Mouse (Mus musculus) gastrocnemius, postnatal 4 days (tissue): ENCODE results near the gene Iqcd. TPM values are rescaled to one million over a fixed set of nuclear protein-coding genes. Genes with fewer than 3 reads are reported as not detected.

ENCODE experiments used
- DNase-seq, 2 experiments: peaks; one replicate each; pipeline ENCODE4 v3.0.0; 2021 to 2022; ENCODE audit warnings: low spot score in 2 of 2, mixed read lengths in 2 of 2
- total RNA-seq, 2 experiments: library from RNA; stranded (reverse); gene quantifications; 2 replicates each; pipeline ENCODE4 v1.2.3; 2021

Iqcd gene
- total RNA-seq, 2 experiments from 2014 or later, result 0.16 to 0.37 TPM

DNA sequence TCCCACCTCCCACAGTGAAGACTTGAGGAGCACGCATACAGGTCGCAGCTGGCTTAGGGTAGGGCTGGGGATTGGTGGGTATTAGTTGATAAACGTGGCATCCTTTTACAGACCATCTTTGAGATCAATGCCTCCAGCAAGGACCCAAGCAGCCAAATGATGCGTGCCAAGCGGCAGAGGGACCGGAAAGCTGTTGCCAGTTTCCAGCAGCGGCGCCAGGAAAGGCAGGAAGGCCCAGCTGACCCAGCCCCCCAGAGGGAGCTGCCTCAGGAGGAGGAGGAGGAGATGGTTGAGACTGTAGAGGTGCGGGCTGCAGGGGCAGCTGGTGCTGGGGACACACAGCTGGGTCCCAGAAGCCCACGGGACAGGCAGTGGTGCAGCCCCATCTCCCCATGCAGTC lies 35.6 kb downstream of the Iqcd start:
- DNase-seq, result no peak

GRCm38 (mm10) chr5:120626399-120626798 lies 37.6 kb downstream of the Iqcd start:
- DNase-seq, result no peak

DNA sequence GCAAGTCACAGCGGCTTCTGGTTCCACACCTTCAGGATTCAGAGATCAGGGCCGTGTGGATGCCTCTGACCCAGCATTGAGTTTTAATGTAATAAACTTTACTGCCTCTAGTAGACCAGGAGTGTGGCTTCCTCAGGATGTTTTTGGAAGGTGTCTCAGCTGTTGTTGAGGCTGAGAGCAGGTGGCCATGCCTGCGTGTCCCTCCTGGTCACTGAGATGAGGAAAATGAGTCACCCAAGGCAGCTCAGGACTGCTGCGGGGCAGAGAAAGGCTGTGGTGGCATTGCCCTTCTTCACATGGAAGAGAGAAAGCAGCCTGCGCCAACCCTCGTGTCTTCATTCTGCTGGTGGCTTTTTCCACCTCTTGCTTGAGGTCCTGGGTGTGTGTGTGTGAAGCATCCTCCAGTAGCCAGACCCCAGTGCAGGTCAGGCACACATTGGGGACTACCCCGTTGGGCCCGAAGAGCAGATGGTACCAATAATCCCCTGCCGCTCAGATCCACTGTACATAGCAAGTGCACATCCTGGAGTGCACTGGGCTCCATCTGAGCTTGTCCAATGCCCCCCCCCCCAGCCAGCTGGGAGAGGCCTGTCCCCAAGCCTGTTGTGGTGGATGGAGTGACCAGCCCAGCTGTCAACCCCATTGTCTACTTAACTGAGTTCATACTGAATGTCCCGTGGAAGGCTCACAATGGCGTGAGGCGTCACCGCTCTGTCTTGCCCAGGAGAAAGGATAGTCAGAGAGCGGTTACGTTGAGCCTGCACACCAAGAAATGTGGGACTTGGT lies 38.9 kb downstream of the Iqcd start:
- no peak for DNase-seq

- no peak for DNase-seq
Measured at GRCm38 (mm10) chr5:120628624-120629023, 39.8 kb downstream of the Iqcd start.

DNA sequence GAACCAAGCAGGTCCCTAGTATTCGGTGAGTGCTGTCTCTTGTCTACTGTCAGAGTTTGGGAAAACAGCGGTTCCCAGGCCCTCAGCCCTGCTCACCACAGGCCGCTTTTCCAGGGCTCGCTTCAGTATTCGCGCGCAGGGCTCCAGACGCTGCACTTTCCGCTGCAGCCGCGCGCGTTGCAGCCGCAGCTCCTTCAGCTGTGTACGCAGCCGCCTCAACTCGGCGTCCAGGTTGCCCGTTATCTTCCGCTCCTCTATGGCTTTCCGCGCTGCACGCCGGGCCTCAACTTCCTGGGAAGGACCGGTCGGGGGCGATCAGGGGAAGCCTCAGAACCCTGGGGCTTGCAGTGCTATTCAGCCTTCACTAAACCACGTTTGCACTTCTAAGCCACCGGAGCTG lies 42.3 kb downstream of the Iqcd start:
- no peak for DNase-seq

- no peak for DNase-seq
Measured at GRCm38 (mm10) chr5:120631892-120632291, 43.1 kb downstream of the Iqcd start.

- DNase-seq, result no peak
Measured at GRCm38 (mm10) chr5:120634131-120634530, 45.3 kb downstream of the Iqcd start, which contains the start of gene Cfap73. Gene Cfap73, minus strand, starts transcription at chr5:120634235.

GRCm38 (mm10) chr5:120634860-120635259 lies 46.0 kb downstream of the Iqcd start:
- DNase-seq, result no peak

GRCm38 (mm10) chr5:120635633-120636032 lies 46.8 kb downstream of the Iqcd start:
- DNase-seq, result no peak

GRCm38 (mm10) chr5:120640094-120640493 lies 51.3 kb downstream of the Iqcd start:
- no peak for DNase-seq

- no peak for DNase-seq
Measured at GRCm38 (mm10) chr5:120643365-120644085, 54.7 kb downstream of the Iqcd start.

GRCm38 (mm10) chr5:120644227-120644626 lies 55.4 kb downstream of the Iqcd start:
- DNase-seq, result no peak

- no peak for DNase-seq
Measured at GRCm38 (mm10) chr5:120645851-120646250, 57.0 kb downstream of the Iqcd start.

DNA sequence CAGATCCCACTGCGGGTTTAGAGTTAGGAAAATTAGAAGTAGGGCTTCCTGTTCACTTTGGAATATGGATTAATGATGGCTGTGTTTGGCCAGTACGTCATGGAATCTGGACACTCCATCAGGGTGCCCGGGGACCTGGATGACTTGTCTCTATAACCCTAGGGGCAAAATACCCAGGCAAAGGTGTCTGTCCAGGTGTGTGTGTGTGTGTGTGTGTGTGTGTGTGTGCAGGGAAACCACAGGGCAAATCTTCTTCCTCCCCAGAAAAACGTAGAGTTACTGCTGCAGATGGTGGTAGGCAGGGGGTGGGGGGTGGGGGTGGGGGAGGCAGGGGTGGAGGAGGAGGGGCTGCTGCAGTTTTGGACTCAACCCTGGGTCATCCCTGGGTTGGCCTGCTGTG lies 58.5 kb downstream of the Iqcd start:
- DNase-seq, result no peak

GRCm38 (mm10) chr5:120647814-120648491 lies 59.1 kb downstream of the Iqcd start:
- no peak for DNase-seq

- no peak for DNase-seq
Measured at GRCm38 (mm10) chr5:120648569-120649373, 60.0 kb downstream of the Iqcd start, which contains the start of gene Rasal1. Gene Rasal1, plus strand, starts transcription at chr5:120648812.

- no peak for DNase-seq
Measured at GRCm38 (mm10) chr5:120649374-120649933, 60.6 kb downstream of the Iqcd start.

DNA sequence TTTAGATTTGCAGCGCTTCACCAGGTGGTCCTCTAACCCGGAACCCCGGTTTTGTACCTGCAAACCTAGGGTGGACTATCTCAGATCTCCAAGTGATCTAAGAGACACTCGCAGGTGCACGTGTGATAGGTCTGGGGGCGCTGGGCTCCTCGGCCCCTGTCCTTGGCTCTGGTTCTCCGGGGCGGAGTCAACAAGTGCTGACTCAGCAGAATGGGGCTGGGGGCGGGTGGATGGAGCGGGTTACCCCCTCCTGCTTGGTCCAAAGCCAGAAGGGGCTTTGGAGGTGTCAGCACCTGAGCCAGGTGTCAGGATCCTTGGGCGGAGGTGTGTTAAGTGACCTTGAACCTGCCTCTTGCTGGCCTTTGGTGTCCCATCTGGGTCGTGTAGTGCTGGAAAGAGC lies 61.1 kb downstream of the Iqcd start:
- DNase-seq, result no peak

DNA sequence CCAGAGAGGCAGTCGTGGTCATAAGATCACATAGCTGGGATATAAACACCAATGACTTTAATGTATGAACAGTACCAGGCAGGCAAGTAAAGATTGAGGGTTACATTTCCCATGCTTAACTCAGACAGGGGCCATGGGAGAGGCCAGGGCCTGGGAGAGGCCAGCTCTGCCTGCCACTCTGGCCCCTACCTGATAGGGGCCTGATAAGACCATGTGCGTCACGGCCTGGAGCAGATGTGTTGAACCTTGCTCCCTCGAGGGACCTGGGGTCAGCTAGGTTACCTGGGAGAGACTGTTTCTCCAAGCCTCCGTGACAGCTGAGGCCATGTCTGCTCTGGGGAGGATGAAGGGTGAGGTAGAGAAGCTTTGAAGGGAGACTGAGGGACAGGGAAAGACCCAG lies 62.4 kb downstream of the Iqcd start:
- DNase-seq, result no peak

- no peak for DNase-seq
Measured at GRCm38 (mm10) chr5:120652915-120653701, 64.3 kb downstream of the Iqcd start.
